Comparison of ENCODE assay signal across 10 mouse cellular contexts in genomic region chr2:27077655-27078244, GRCm38 (mm10). TPM values are rescaled to one million over a fixed set of nuclear protein-coding genes. Genes with fewer than 3 reads are reported as not detected.
A peak's percentile ranks its signal among the peaks of the same experiment; 100 is the strongest.
DNase-seq lines count a peak whose midpoint lies in the region; ATAC-seq and TF ChIP-seq lines count a peak whose summit lies in the region.
"Had no signal": no experiment of that assay in that cellular context is flagged by ENCODE, and none has a peak within 500 bp of the region (broad histone marks: within the 10 kb centered on the region; RNA-seq: fewer than 3 reads in every experiment).

No protein-coding gene starts in this region.

- WGBS in cerebellum, adult 2 months: 23% methylated on average over 10 of the region's 10 CpGs
- WGBS in liver, embryonic 14.5 days (ENCODE audit: insufficient replicate concordance): 47% methylated on average over 10 of the region's 10 CpGs
- WGBS in liver, embryonic 12.5 days (ENCODE audit: insufficient replicate concordance): 55% methylated on average over 10 of the region's 10 CpGs
- WGBS in heart, embryonic 14.5 days: 60% methylated on average over 10 of the region's 10 CpGs

- DNase-seq in cerebellum, adult 2 months: no peak
- no peak for DNase-seq in cerebellum, adult 8-10 months
- no peak for DNase-seq in liver, embryonic 14.5 days (ENCODE audit: low read depth in 3 of 3, low spot score in 3 of 3)
- peak; percentile 65 for DNase-seq in thymus, postnatal 0 days (ENCODE audit: low spot score)
- DNase-seq in frontal cortex, postnatal 36 days (ENCODE audit: low spot score in 2 of 2): no peak

- no peak for TF ChIP-seq EP300 in liver, embryonic 14.5 days (IDR thresholded peaks at IDR 0.05; ENCODE audit: low read depth)

- H3K27me3 ChIP-seq in cerebellum, adult 2 months (ENCODE audit: control insufficient read depth, insufficient read depth, low read length): no peaks in the 10 kb centered on the region; the same call in 1 of the 2 replicates
- H3K27me3 ChIP-seq in liver, embryonic 14.5 days (ENCODE audit: control insufficient read depth, insufficient read depth, low read length): peaks cover 4% of the 10 kb centered on the region
- peaks cover 26% of the 10 kb centered on the region for H3K27me3 ChIP-seq in liver, embryonic 12.5 days (replicated peaks)
- H3K27me3 ChIP-seq in heart, embryonic 14.5 days (ENCODE audit: control insufficient read depth, insufficient read depth, low read length): peaks cover 4% of the 10 kb centered on the region; the same call in 1 of the 2 replicates

- H3K27ac ChIP-seq in cerebellum, adult 2 months (ENCODE audit: insufficient read depth, low read length): no peak overlapping the region
- no peak overlapping the region for H3K27ac ChIP-seq in liver, embryonic 14.5 days
- H3K27ac ChIP-seq in liver, embryonic 12.5 days: no peak overlapping the region
- H3K27ac ChIP-seq in heart, embryonic 14.5 days (replicated peaks in 1 of 2; ENCODE audit: control insufficient read depth in 1 of 2, insufficient read depth in 1 of 2, low read depth in 2 of 2, low read length in 2 of 2): no peak overlapping the region

- no peaks in the 10 kb centered on the region; the same call in 1 of the 2 replicates for H3K4me1 ChIP-seq in cerebellum, adult 2 months (ENCODE audit: control insufficient read depth, insufficient read depth, low read length)
- H3K4me1 ChIP-seq in liver, embryonic 14.5 days (replicated peaks; ENCODE audit: control insufficient read depth in 2 of 2, insufficient read depth in 2 of 2, low read length in 1 of 2): no peaks in the 10 kb centered on the region
- peaks cover 12% of the 10 kb centered on the region for H3K4me1 ChIP-seq in liver, embryonic 12.5 days
- peaks cover 31 to 44% of the 10 kb centered on the region in 2 experiments for H3K4me1 ChIP-seq in heart, embryonic 14.5 days (ENCODE audit: control insufficient read depth in 2 of 2, insufficient read depth in 2 of 2, low read length in 2 of 2)

- no peaks in the 10 kb centered on the region for H3K36me3 ChIP-seq in liver, embryonic 14.5 days (replicated peaks; ENCODE audit: control insufficient read depth, insufficient read depth, low read depth)
- no peaks in the 10 kb centered on the region for H3K36me3 ChIP-seq in liver, embryonic 12.5 days
- no peaks in the 10 kb centered on the region for H3K36me3 ChIP-seq in heart, embryonic 14.5 days (ENCODE audit: control insufficient read depth, insufficient read depth, low read length)

- H3K4me3 ChIP-seq in cerebellum, adult 2 months (replicated peaks; ENCODE audit: insufficient read depth, low read depth, low read length): no peak overlapping the region
- H3K4me3 ChIP-seq in liver, embryonic 14.5 days (ENCODE audit: insufficient read depth in 1 of 2, low read depth in 2 of 2, low read length in 2 of 2): no peak overlapping the region
- H3K4me3 ChIP-seq in liver, embryonic 12.5 days: no peak overlapping the region
- H3K4me3 ChIP-seq in heart, embryonic 14.5 days (ENCODE audit: control insufficient read depth in 1 of 2, insufficient read depth in 1 of 2, low read depth in 1 of 2, low read length in 2 of 2): no peak overlapping the region

- peak; percentile 36; the same call in 1 of the 2 replicates for TF ChIP-seq CTCF in cerebellum, adult 2 months (IDR thresholded peaks at IDR 0.05; ENCODE audit: borderline replicate concordance, insufficient read depth, low read depth, low read length)
- TF ChIP-seq CTCF in liver, embryonic 14.5 days (IDR thresholded peaks at IDR 0.05; ENCODE audit: low read depth): 0 out of 2 replicates have a peak, but pooled peaks have one; percentile 22

- no peak for TF ChIP-seq POLR2A in cerebellum, adult 2 months (IDR thresholded peaks at IDR 0.05; ENCODE audit: borderline replicate concordance, insufficient read depth, low read length)

- H3K4me2 ChIP-seq in liver, embryonic 14.5 days (ENCODE audit: low read depth): no peak overlapping the region
- no peak overlapping the region for H3K4me2 ChIP-seq in liver, embryonic 12.5 days
- H3K4me2 ChIP-seq in heart, embryonic 14.5 days (ENCODE audit: low read length): no peak overlapping the region

- H3K9ac ChIP-seq in liver, embryonic 14.5 days (replicated peaks): no peak overlapping the region
- no peak overlapping the region for H3K9ac ChIP-seq in liver, embryonic 12.5 days
- H3K9ac ChIP-seq in heart, embryonic 14.5 days (ENCODE audit: low read length): peak overlapping the region; percentile 21; the same call in 1 of the 2 replicates

- no peaks in the 10 kb centered on the region for H3K9me3 ChIP-seq in liver, embryonic 14.5 days (ENCODE audit: control insufficient read depth, low read length)
- no peaks in the 10 kb centered on the region for H3K9me3 ChIP-seq in liver, embryonic 12.5 days (replicated peaks)
- H3K9me3 ChIP-seq in heart, embryonic 14.5 days (ENCODE audit: control insufficient read depth, low read length): no peaks in the 10 kb centered on the region

- ATAC-seq in liver, embryonic 14.5 days (ENCODE audit: insufficient read depth): no peak
- no peak for ATAC-seq in liver, embryonic 12.5 days
- ATAC-seq in heart, embryonic 14.5 days (ENCODE audit: insufficient number of reproducible peaks, insufficient read depth, low FRiP score, low read depth): no peak
- ATAC-seq in megakaryocyte, adult 5-6 weeks (ENCODE audit: poor library complexity, severe bottlenecking): no peak

RNA-seq across cellular contexts. Expression of gene Adamtsl2, which starts 1.4 kb away (rescaled TPM):
- polyA plus RNA-seq in cerebellum, adult 2 months (2012; rRNA removed): 3.8 and 4.1 TPM in 2 replicates
- 0.31 and 0.47 TPM in 2 replicates for polyA plus RNA-seq in liver, embryonic 14.5 days (2012; rRNA removed)
- polyA plus RNA-seq in liver, embryonic 14.5 days (2014; fragmentation: Nextera tagmentation; extraction: Ambion mirVana): 0.25 and 0.53 TPM in 2 replicates
- 0.77 and 1.3 TPM in 2 replicates for polyA plus RNA-seq in liver, embryonic 12.5 days (2016; fragmentation: Nextera tagmentation; extraction: Ambion mirVana)
- polyA plus RNA-seq in heart, embryonic 14.5 days (2014; fragmentation: Nextera tagmentation; extraction: Ambion mirVana): 12.6 and 15.0 TPM in 2 replicates
- 2.0 and 2.1 TPM in 2 replicates for polyA plus RNA-seq in thymus, postnatal 0 days (2015; fragmentation: Nextera tagmentation; extraction: Ambion mirVana)
- not detected in 2 replicates for total RNA-seq in megakaryocyte, adult 5-6 weeks (2015)
- total RNA-seq in megakaryocyte, adult 5-6 weeks (2017): not detected in 2 replicates
- total RNA-seq: granulocyte monocyte progenitor cell, adult 5-6 weeks had no signal

RNA-seq across cellular contexts. Expression of gene Mymk, which starts 5.8 kb away (rescaled TPM):
- polyA plus RNA-seq in cerebellum, adult 2 months (2012; rRNA removed): 0.22 and 0.43 TPM in 2 replicates
- polyA plus RNA-seq in liver, embryonic 14.5 days (2012; rRNA removed): 0.03 TPM in 1 of 2 replicates, not detected in the other
- polyA plus RNA-seq in liver, embryonic 14.5 days (2014; fragmentation: Nextera tagmentation; extraction: Ambion mirVana): not detected in 2 replicates
- polyA plus RNA-seq in liver, embryonic 12.5 days (2016; fragmentation: Nextera tagmentation; extraction: Ambion mirVana): 0.14 and 0.90 TPM in 2 replicates
- polyA plus RNA-seq in heart, embryonic 14.5 days (2014; fragmentation: Nextera tagmentation; extraction: Ambion mirVana): 0.22 TPM in 1 of 2 replicates, not detected in the other
- 1.1 and 1.3 TPM in 2 replicates for polyA plus RNA-seq in thymus, postnatal 0 days (2015; fragmentation: Nextera tagmentation; extraction: Ambion mirVana)
- total RNA-seq in megakaryocyte, adult 5-6 weeks (2015): not detected in 2 replicates
- total RNA-seq in megakaryocyte, adult 5-6 weeks (2017): not detected in 2 replicates
- total RNA-seq: ES-E14; granulocyte monocyte progenitor cell, adult 5-6 weeks had no signal

RNA-seq across cellular contexts. Expression of gene Slc2a6, which starts 50.0 kb away (rescaled TPM):
- polyA plus RNA-seq in cerebellum, adult 2 months (2012; rRNA removed): 45.4 and 49.8 TPM in 2 replicates
- 0.12 and 0.17 TPM in 2 replicates for polyA plus RNA-seq in liver, embryonic 14.5 days (2012; rRNA removed)
- polyA plus RNA-seq in liver, embryonic 14.5 days (2014; fragmentation: Nextera tagmentation; extraction: Ambion mirVana): 0.20 TPM in 1 of 2 replicates, not detected in the other
- polyA plus RNA-seq in liver, embryonic 12.5 days (2016; fragmentation: Nextera tagmentation; extraction: Ambion mirVana): 0.31 and 0.36 TPM in 2 replicates
- polyA plus RNA-seq in heart, embryonic 14.5 days (2014; fragmentation: Nextera tagmentation; extraction: Ambion mirVana): 0.24 TPM in 1 of 2 replicates, not detected in the other
- 2.6 and 3.1 TPM in 2 replicates for polyA plus RNA-seq in thymus, postnatal 0 days (2015; fragmentation: Nextera tagmentation; extraction: Ambion mirVana)
- total RNA-seq in megakaryocyte, adult 5-6 weeks (2015): 23.0 and 23.3 TPM in 2 replicates
- total RNA-seq in megakaryocyte, adult 5-6 weeks (2017): 39.1 and 40.0 TPM in 2 replicates

Comparison
In these comparisons a context has a peak if more than half of its experiments do, and no peak if none do; other contexts are left out.
1. RNA of gene Slc2a6, which starts 50.0 kb away (polyA plus RNA-seq): 45.4 to 49.8 TPM in cerebellum, adult 2 months; 2.6 to 3.1 TPM in thymus, postnatal 0 days, 0.31 to 0.36 TPM in liver, embryonic 12.5 days, 0.24 TPM in heart, embryonic 14.5 days and 0.12 to 0.20 TPM in liver, embryonic 14.5 days; every median in the first group is over 10 times any median in the second.